26 mouse cellular contexts compared by ENCODE assay signal in genomic region chr10:107148759-107149158, GRCm38 (mm10). TPM values are rescaled to one million over a fixed set of nuclear protein-coding genes. Genes with fewer than 3 reads are reported as not detected.
"Had no signal": no experiment of that assay in that cellular context is flagged by ENCODE, and none has a peak within 500 bp of the region (broad histone marks: within the 10 kb centered on the region; RNA-seq: fewer than 3 reads in every experiment).

No protein-coding gene starts in this region.

- H3K4me3 ChIP-seq: embryonic facial prominence, embryonic 10.5 days; embryonic facial prominence, embryonic 12.5 days; embryonic facial prominence, embryonic 13.5 days; embryonic facial prominence, embryonic 15.5 days; erythroblast, embryonic 14.5 days; forebrain, embryonic 10.5 days; forebrain, embryonic 12.5 days; forebrain, embryonic 13.5 days; forebrain, embryonic 15.5 days; gastrocnemius, adult 2 months; heart, adult 2 months; heart, embryonic 10.5 days had no signal

- DNase-seq: cerebellum, adult 9-11 months; cerebellum, postnatal 10 days; cerebellum, postnatal 14 days; cerebellum, postnatal 25 days; cerebellum, postnatal 36 days; embryo, embryonic 11 days; forebrain, postnatal 0 days; gastrocnemius, adult 2 months; gastrocnemius, postnatal 14 days; gastrocnemius, postnatal 25 days; gastrocnemius, postnatal 36 days; heart, adult 11 months; heart, adult 18-20 months; heart, adult 2 months had no signal

- H3K36me3 ChIP-seq: embryonic facial prominence, embryonic 10.5 days; embryonic facial prominence, embryonic 12.5 days; embryonic facial prominence, embryonic 13.5 days; embryonic facial prominence, embryonic 15.5 days; forebrain, embryonic 10.5 days; forebrain, embryonic 12.5 days; forebrain, embryonic 15.5 days; heart, embryonic 10.5 days had no signal

- H3K27ac ChIP-seq: embryonic facial prominence, embryonic 10.5 days; embryonic facial prominence, embryonic 12.5 days; embryonic facial prominence, embryonic 13.5 days; embryonic facial prominence, embryonic 15.5 days; forebrain, embryonic 10.5 days; forebrain, embryonic 12.5 days; forebrain, embryonic 13.5 days; forebrain, embryonic 15.5 days; gastrocnemius, adult 2 months; heart, adult 2 months; heart, embryonic 10.5 days had no signal

- H3K9me3 ChIP-seq: embryonic facial prominence, embryonic 10.5 days; embryonic facial prominence, embryonic 12.5 days; embryonic facial prominence, embryonic 13.5 days; embryonic facial prominence, embryonic 15.5 days; forebrain, embryonic 10.5 days; forebrain, embryonic 12.5 days; forebrain, embryonic 13.5 days; forebrain, embryonic 15.5 days; heart, embryonic 10.5 days had no signal

- H3K4me1 ChIP-seq: embryonic facial prominence, embryonic 10.5 days; embryonic facial prominence, embryonic 12.5 days; embryonic facial prominence, embryonic 13.5 days; embryonic facial prominence, embryonic 15.5 days; forebrain, embryonic 10.5 days; forebrain, embryonic 12.5 days; forebrain, embryonic 13.5 days; forebrain, embryonic 15.5 days; heart, embryonic 10.5 days had no signal

- H3K9ac ChIP-seq: embryonic facial prominence, embryonic 12.5 days; embryonic facial prominence, embryonic 13.5 days; embryonic facial prominence, embryonic 15.5 days; forebrain, embryonic 12.5 days; forebrain, embryonic 13.5 days; forebrain, embryonic 15.5 days; forebrain, postnatal 0 days had no signal

- H3K4me2 ChIP-seq: embryonic facial prominence, embryonic 12.5 days; embryonic facial prominence, embryonic 13.5 days; embryonic facial prominence, embryonic 15.5 days; forebrain, embryonic 12.5 days; forebrain, embryonic 13.5 days; forebrain, embryonic 15.5 days had no signal

- H3K27me3 ChIP-seq: embryonic facial prominence, embryonic 12.5 days; embryonic facial prominence, embryonic 13.5 days; embryonic facial prominence, embryonic 15.5 days; forebrain, embryonic 12.5 days; forebrain, embryonic 13.5 days; forebrain, embryonic 15.5 days had no signal

RNA-seq across cellular contexts. Expression of gene Acss3, which starts 25.3 kb away (rescaled TPM):
- total RNA-seq: common myeloid progenitor, adult 5-6 weeks; granulocyte monocyte progenitor cell, adult 5-6 weeks had no signal
- polyA plus RNA-seq: erythroblast, embryonic 14.5 days had no signal
